ENCODE assay signal across 17 mouse cellular contexts in genomic region chr7:98901120-98901519, GRCm38 (mm10).
DNase-seq lines count a peak whose midpoint lies in the region; ATAC-seq and TF ChIP-seq lines count a peak whose summit lies in the region.
"Had no signal": no experiment of that assay in that cellular context is flagged by ENCODE, and none has a peak within 500 bp of the region (broad histone marks: within the 10 kb centered on the region; RNA-seq: fewer than 3 reads in every experiment).

No protein-coding gene starts in this region.

- 100% methylated on average over 1 of the region's 1 CpGs for WGBS in heart, adult 2 months
- 97% methylated on average over 1 of the region's 1 CpGs for WGBS in lung, postnatal 0 days
- WGBS in intestine, postnatal 0 days: 97% methylated on average over 1 of the region's 1 CpGs

- intact Hi-C loops in heart, adult 2 months (cut with DNase I): no loop called here
- intact Hi-C loops in heart, postnatal 25 days (cut with DNase I): loop anchor here (5.0 kb wide), 1 partner anchor 36 kb away; no protein-coding TSS in a partner anchor

- H3K9me3 ChIP-seq in lung, postnatal 0 days (ENCODE audit: low read length): no peaks in the 10 kb centered on the region
- H3K9me3 ChIP-seq in G1E (replicated peaks): no peaks in the 10 kb centered on the region; the same call in none of the 2 replicates
- H3K9me3 ChIP-seq in intestine, postnatal 0 days (ENCODE audit: control insufficient read depth): no peaks in the 10 kb centered on the region
- H3K9me3 ChIP-seq: hindbrain, embryonic 12.5 days; midbrain, embryonic 13.5 days had no signal

- no peak for ATAC-seq in lung, postnatal 0 days
- ATAC-seq in G1E (ENCODE audit: extremely low read depth, insufficient number of reproducible peaks, low FRiP score, poor library complexity, severe bottlenecking): no peak
- ATAC-seq in intestine, postnatal 0 days: no peak
- ATAC-seq: forebrain, embryonic 14.5 days; midbrain, embryonic 13.5 days had no signal

- no peak overlapping the region for H3K4me2 ChIP-seq in lung, postnatal 0 days (replicated peaks; ENCODE audit: low read depth, low read length)
- no peak overlapping the region for H3K4me2 ChIP-seq in intestine, postnatal 0 days (replicated peaks; ENCODE audit: low read depth)
- H3K4me2 ChIP-seq: embryonic facial prominence, embryonic 13.5 days; hindbrain, embryonic 12.5 days; midbrain, embryonic 13.5 days had no signal

- H3K4me1 ChIP-seq in heart, adult 2 months (ENCODE audit: control insufficient read depth, insufficient read depth, low read length): peaks cover 10% of the 10 kb centered on the region
- H3K4me1 ChIP-seq in lung, postnatal 0 days (ENCODE audit: insufficient read depth, low read depth, low read length): peaks cover 7% of the 10 kb centered on the region
- no peaks in the 10 kb centered on the region for H3K4me1 ChIP-seq in G1E (ENCODE audit: insufficient read depth, low read depth, low read length)
- H3K4me1 ChIP-seq in intestine, postnatal 0 days (replicated peaks; ENCODE audit: control insufficient read depth, insufficient read depth, low read length): no peaks in the 10 kb centered on the region

- no peaks in the 10 kb centered on the region for H3K36me3 ChIP-seq in heart, adult 2 months (ENCODE audit: control insufficient read depth, insufficient read depth, low read length)
- no peaks in the 10 kb centered on the region for H3K36me3 ChIP-seq in lung, postnatal 0 days (ENCODE audit: insufficient read depth, low read length)
- H3K36me3 ChIP-seq in G1E (replicated peaks): peaks cover 64% of the 10 kb centered on the region
- peaks cover 9% of the 10 kb centered on the region; the same call in 1 of the 2 replicates for H3K36me3 ChIP-seq in intestine, postnatal 0 days (ENCODE audit: control insufficient read depth, insufficient read depth)
- H3K36me3 ChIP-seq: embryonic facial prominence, embryonic 13.5 days; hindbrain, embryonic 12.5 days; midbrain, embryonic 13.5 days had no signal

- no peak for DNase-seq in heart, adult 2 months
- no peak for DNase-seq in heart, postnatal 25 days (ENCODE audit: low spot score)
- DNase-seq in lung, postnatal 0 days (ENCODE audit: low spot score): no peak
- no peak for DNase-seq in lung, postnatal 10 days
- DNase-seq in G1E (ENCODE audit: low spot score): no peak
- DNase-seq in gastrocnemius, postnatal 10 days: no peak
- no peak for DNase-seq in gastrocnemius, postnatal 25 days
- DNase-seq: adrenal gland, postnatal 10 days; cerebellum, adult 9-11 months; heart, adult 18-20 months; kidney, postnatal 14 days; right cerebral cortex, postnatal 14 days had no signal

- H3K27ac ChIP-seq in heart, adult 2 months: no peak overlapping the region
- H3K27ac ChIP-seq in lung, postnatal 0 days (ENCODE audit: low read length): no peak overlapping the region
- no peak overlapping the region for H3K27ac ChIP-seq in intestine, postnatal 0 days (ENCODE audit: low read depth, low read length)
- H3K27ac ChIP-seq: embryonic facial prominence, embryonic 13.5 days; hindbrain, embryonic 12.5 days; midbrain, embryonic 13.5 days had no signal

- no peak overlapping the region for H3K9ac ChIP-seq in heart, adult 2 months (ENCODE audit: low read depth, low read length)
- H3K9ac ChIP-seq in lung, postnatal 0 days (replicated peaks; ENCODE audit: low read depth): no peak overlapping the region
- H3K9ac ChIP-seq in intestine, postnatal 0 days (ENCODE audit: low read depth, low read length): no peak overlapping the region
- H3K9ac ChIP-seq: embryonic facial prominence, embryonic 13.5 days; hindbrain, embryonic 12.5 days; midbrain, embryonic 13.5 days had no signal

- no peaks in the 10 kb centered on the region for H3K27me3 ChIP-seq in heart, adult 2 months (ENCODE audit: control insufficient read depth, insufficient read depth, low read length)
- H3K27me3 ChIP-seq in lung, postnatal 0 days (replicated peaks; ENCODE audit: insufficient read depth, low read length): no peaks in the 10 kb centered on the region
- no peaks in the 10 kb centered on the region for H3K27me3 ChIP-seq in G1E (ENCODE audit: insufficient read depth, low read length)
- H3K27me3 ChIP-seq in intestine, postnatal 0 days (replicated peaks; ENCODE audit: control insufficient read depth, insufficient read depth, low read length): no peaks in the 10 kb centered on the region
- H3K27me3 ChIP-seq: embryonic facial prominence, embryonic 13.5 days; hindbrain, embryonic 12.5 days; midbrain, embryonic 13.5 days had no signal

- TF ChIP-seq POLR2A in heart, adult 2 months (IDR thresholded peaks at IDR 0.05; ENCODE audit: insufficient read depth, low read depth, low read length): no peak

- no peak overlapping the region for H3K4me3 ChIP-seq in heart, adult 2 months
- no peak overlapping the region for H3K4me3 ChIP-seq in lung, postnatal 0 days (ENCODE audit: low read depth, low read length)
- H3K4me3 ChIP-seq in G1E (ENCODE audit: low read depth, low read length): no peak overlapping the region
- no peak overlapping the region for H3K4me3 ChIP-seq in intestine, postnatal 0 days (ENCODE audit: low read depth, low read length)
- H3K4me3 ChIP-seq: embryonic facial prominence, embryonic 13.5 days; hindbrain, embryonic 12.5 days; midbrain, embryonic 13.5 days had no signal

- no peak for TF ChIP-seq EP300 in heart, adult 2 months (IDR thresholded peaks at IDR 0.05; ENCODE audit: insufficient read depth, low read depth, low read length)
- no peak for TF ChIP-seq EP300 in lung, postnatal 0 days (IDR thresholded peaks at IDR 0.05)

- H3K79me2 ChIP-seq in heart, adult 2 months (replicated peaks; ENCODE audit: control insufficient read depth, insufficient read depth, low read length): no peaks in the 10 kb centered on the region

- peak; percentile 62 for TF ChIP-seq CTCF in heart, adult 2 months (IDR thresholded peaks at IDR 0.05)
- TF ChIP-seq CTCF in lung, postnatal 0 days (IDR thresholded peaks at IDR 0.05): peak; percentile 56
- TF ChIP-seq CTCF in G1E (IDR thresholded peaks at IDR 0.05; ENCODE audit: low read depth, low read length): 0 out of 2 replicates have a peak, but pooled peaks have one; percentile 6
- peak; percentile 58 for TF ChIP-seq CTCF in intestine, postnatal 0 days (IDR thresholded peaks at IDR 0.05; ENCODE audit: low read depth)

Comparison
In these comparisons a context has a peak if more than half of its experiments do, and no peak if none do; other contexts are left out.
1. CTCF ChIP-seq: peak in every context shown above with its lines; median percentile 62 in heart, adult 2 months; 58 in intestine, postnatal 0 days; 56 in lung, postnatal 0 days; 6 in G1E.